Mouse (Mus musculus) liver, postnatal 0 days (tissue): ENCODE data around the gene 1110065P20Rik. TPM values are rescaled to one million over a fixed set of nuclear protein-coding genes. Genes with fewer than 3 reads are reported as not detected.

Experiments used
- ATAC-seq: fragments of 200-750 bp; cut with Nextera tagmentation; 2 replicates; pipeline ENCODE4 v1.8.0; 2017; ENCODE audit warnings: mild to moderate bottlenecking, moderate library complexity
- DNase-seq: peaks from one replicate; pipeline ENCODE4 v3.0.0-alpha.2; 2016
- H3K27ac ChIP-seq: fragments of 300-500 bp; sonication (generic); 2 replicates; pipeline ENCODE4 v1.5.1; 2014; ENCODE audit warnings: antibody characterized with exemption, moderate library complexity, mild to moderate bottlenecking, low read depth
- H3K27me3 ChIP-seq: fragments of 300-500 bp; sonication (generic); 2 replicates; pipeline ENCODE4 v1.6.1; 2014; ENCODE audit warnings: low read length, control low read depth, mixed read lengths; ENCODE audit not compliant: insufficient read depth
- H3K36me3 ChIP-seq: fragments of 300-500 bp; sonication (generic); replicated peaks from 2 replicates; pipeline ENCODE4 v1.6.1; 2014; ENCODE audit warnings: mild to moderate bottlenecking, control low read depth, low read length, moderate library complexity, mixed read lengths; ENCODE audit not compliant: insufficient read depth
- H3K4me1 ChIP-seq: fragments of 300-500 bp; sonication (generic); 2 replicates; pipeline ENCODE4 v1.6.1; 2014; ENCODE audit warnings: antibody characterized with exemption, mild to moderate bottlenecking, control low read depth; ENCODE audit not compliant: insufficient read depth
- H3K4me2 ChIP-seq: fragments of 300-500 bp; sonication (generic); 2 replicates; pipeline ENCODE4 v1.6.1; 2014; ENCODE audit warnings: low read depth, mild to moderate bottlenecking, low read length, moderate library complexity, mixed read lengths
- H3K4me3 ChIP-seq: fragments of 300-500 bp; sonication (generic); 2 replicates; pipeline ENCODE4 v1.5.1; 2014; ENCODE audit warnings: low read depth, low read length
- H3K9ac ChIP-seq: fragments of 300-500 bp; sonication (generic); replicated peaks from 2 replicates; pipeline ENCODE4 v1.6.1; 2014; ENCODE audit warnings: mild to moderate bottlenecking, moderate library complexity
- H3K9me3 ChIP-seq: fragments of 300-500 bp; sonication (generic); 2 replicates; pipeline ENCODE4 v1.6.1; 2016; ENCODE audit warnings: mild to moderate bottlenecking, control low read depth, low read length, mixed read lengths
- CTCF ChIP-seq: sonication (generic); IDR thresholded peaks from 2 replicates; pipeline ENCODE4 v1.5.1; 2016; ENCODE audit warnings: antibody characterized with exemption, low read depth
- EP300 ChIP-seq: IDR thresholded peaks from 2 replicates; pipeline ENCODE4 v1.6.1; 2016; ENCODE audit warnings: antibody characterized with exemption, low read depth, mild to moderate bottlenecking
- WGBS: fragments of 180-500 bp; shearing (Covaris S2); extraction: QIAGEN DNeasy Blood & Tissue Kit; methylation state at CpG from one replicate; pipeline ENCODE4 v1.1.7; 2014; ENCODE audit not compliant: insufficient replicate concordance; 5-methylcytosine and 5-hydroxymethylcytosine counted together
- polyA plus RNA-seq: library from polyadenylated mRNA; unstranded; fragments of >200 nt; fragmentation: Nextera tagmentation; extraction: Ambion mirVana; gene quantifications from 2 replicates; pipeline ENCODE4 v1.2.1, GENCODE M21; 2015

The 1110065P20Rik gene
- polyA plus RNA-seq: 19.1 and 23.8 TPM in 2 replicates

GRCm38 (mm10) chr4:124850933-124851658, at the start of gene 1110065P20Rik:
Gene 1110065P20Rik (minus strand): TSS chr4:124851196.
- Histone ChIP-seq H3K27ac (peak within 1 kb of the TSS; percentile 96), H3K27me3 (no peaks in the 10 kb centered on the region), H3K4me1 (peaks cover 14% of the 10 kb centered on the region), H3K4me2 (peak within 1 kb of the TSS; percentile 83), H3K36me3 (peaks cover 22% of the 10 kb centered on the region), H3K9me3 (no peaks in the 10 kb centered on the region), H3K9ac (peak within 1 kb of the TSS; percentile 94), H3K4me3 (peak within 1 kb of the TSS; percentile 99)
- under 1% methylated on average over 66 of the region's 75 CpGs for WGBS
- peak; percentile 65 for ATAC-seq
- TF ChIP-seq EP300: no peak
- TF ChIP-seq CTCF: no peak
- peak; percentile 84 for DNase-seq

- Histone ChIP-seq H3K4me3 (no peak overlapping the region), H3K27ac (no peak overlapping the region), H3K9ac (no peak overlapping the region), H3K4me1 (no peaks in the 10 kb centered on the region), H3K27me3 (peaks cover 18% of the 10 kb centered on the region), H3K36me3 (no peaks in the 10 kb centered on the region), H3K4me2 (no peak overlapping the region), H3K9me3 (no peaks in the 10 kb centered on the region)
- WGBS: 43% methylated on average over 5 of the region's 5 CpGs
- DNase-seq (no peak), ATAC-seq (no peak)
- TF ChIP-seq CTCF (no peak), EP300 (no peak)
Measured at GRCm38 (mm10) chr4:124899906-124900305, 48.9 kb upstream of the 1110065P20Rik start.

- no peak overlapping the region for H3K4me2 ChIP-seq
- H3K9ac ChIP-seq: no peak overlapping the region
- H3K4me3 ChIP-seq: no peak overlapping the region
- TF ChIP-seq CTCF: no peak
- H3K27me3 ChIP-seq: peaks cover 33% of the 10 kb centered on the region
- H3K27ac ChIP-seq: no peak overlapping the region
- no peaks in the 10 kb centered on the region for H3K36me3 ChIP-seq
- DNase-seq (no peak), ATAC-seq (no peak)
- H3K4me1 ChIP-seq: no peaks in the 10 kb centered on the region
- H3K9me3 ChIP-seq: no peaks in the 10 kb centered on the region
- 66% methylated on average over 10 of the region's 10 CpGs for WGBS
Measured at GRCm38 (mm10) chr4:124898428-124898827, 47.4 kb upstream of the 1110065P20Rik start.

GRCm38 (mm10) chr4:124894508-124895428, 43.8 kb upstream of the 1110065P20Rik start:
- Histone ChIP-seq H3K27ac (no peak overlapping the region), H3K9ac (no peak overlapping the region), H3K4me1 (no peaks in the 10 kb centered on the region), H3K4me3 (peak overlapping the region; percentile 17; the same call in 1 of the 2 replicates), H3K4me2 (peak overlapping the region; percentile 57), H3K27me3 (peaks cover 38% of the 10 kb centered on the region), H3K36me3 (no peaks in the 10 kb centered on the region), H3K9me3 (no peaks in the 10 kb centered on the region)
- no peak for DNase-seq
- 3% methylated on average over 82 of the region's 83 CpGs for WGBS
- ATAC-seq: no peak
- TF ChIP-seq CTCF (no peak), EP300 (no peak)

GRCm38 (mm10) chr4:124893769-124894168, 42.8 kb upstream of the 1110065P20Rik start:
- TF ChIP-seq EP300 (no peak), CTCF (no peak)
- peaks cover 41% of the 10 kb centered on the region for H3K27me3 ChIP-seq
- no peak overlapping the region for H3K4me3 ChIP-seq
- no peak overlapping the region for H3K9ac ChIP-seq
- no peak overlapping the region for H3K4me2 ChIP-seq
- no peak for DNase-seq
- H3K27ac ChIP-seq: no peak overlapping the region
- H3K4me1 ChIP-seq: no peaks in the 10 kb centered on the region
- H3K36me3 ChIP-seq: no peaks in the 10 kb centered on the region
- 39% methylated on average over 6 of the region's 6 CpGs for WGBS
- no peak for ATAC-seq
- H3K9me3 ChIP-seq: no peaks in the 10 kb centered on the region

- H3K4me2 ChIP-seq: no peak overlapping the region
- no peaks in the 10 kb centered on the region for H3K36me3 ChIP-seq
- no peaks in the 10 kb centered on the region for H3K9me3 ChIP-seq
- H3K27ac ChIP-seq: no peak overlapping the region
- TF ChIP-seq EP300: no peak
- no peak for TF ChIP-seq CTCF
- ATAC-seq (no peak), DNase-seq (no peak)
- H3K4me1 ChIP-seq: no peaks in the 10 kb centered on the region
- no peak overlapping the region for H3K4me3 ChIP-seq
- peaks cover 40% of the 10 kb centered on the region for H3K27me3 ChIP-seq
- H3K9ac ChIP-seq: no peak overlapping the region
- 73% methylated on average over 5 of the region's 5 CpGs for WGBS
Measured at GRCm38 (mm10) chr4:124890831-124891230, 39.8 kb upstream of the 1110065P20Rik start.
